Comparison of ENCODE assay signal across 8 mouse cellular contexts in genomic region chr7:31156034-31156928, GRCm38 (mm10). TPM values are rescaled to one million over a fixed set of nuclear protein-coding genes. Genes with fewer than 3 reads are reported as not detected.
DNase-seq lines count a peak whose midpoint lies in the region; TF ChIP-seq lines count a peak whose summit lies in the region.

No protein-coding gene starts in this region.

- no peak for DNase-seq in cerebellum, adult 2 months
- DNase-seq in cerebellum, adult 18-20 months, result no peak
- DNase-seq in B cell, adult 2 months, result peak; percentile 60 to 68
- DNase-seq in embryo, embryonic 11 days, result peak; percentile 33
- peak; percentile 45 for DNase-seq in kidney, postnatal 10 days
- peak; percentile 51 to 67 for DNase-seq in lung, postnatal 4 days
- peak; percentile 75 to 83 for DNase-seq in thymus, postnatal 36 days
- DNase-seq in adrenal gland, postnatal 10 days, result no peak

- H3K4me1 ChIP-seq in cerebellum, adult 2 months (ENCODE audit: control insufficient read depth, insufficient read depth, low read length), result peaks cover 5% of the 10 kb centered on the region

- no peak overlapping the region for H3K4me3 ChIP-seq in cerebellum, adult 2 months (replicated peaks; ENCODE audit: insufficient read depth, low read depth, low read length)

- no peak overlapping the region for H3K27ac ChIP-seq in cerebellum, adult 2 months (ENCODE audit: insufficient read depth, low read length)

- WGBS in cerebellum, adult 2 months, result 50% methylated on average over 19 of the region's 19 CpGs

- no peaks in the 10 kb centered on the region for H3K27me3 ChIP-seq in cerebellum, adult 2 months (ENCODE audit: control insufficient read depth, insufficient read depth, low read length)

- peak; percentile 28; the same call in 1 of the 2 replicates for TF ChIP-seq CTCF in cerebellum, adult 2 months (IDR thresholded peaks at IDR 0.05; ENCODE audit: borderline replicate concordance, insufficient read depth, low read depth, low read length)

- no peak for TF ChIP-seq POLR2A in cerebellum, adult 2 months (IDR thresholded peaks at IDR 0.05; ENCODE audit: borderline replicate concordance, insufficient read depth, low read length)

RNA-seq across cellular contexts. Expression of gene Gramd1a, which starts 0.6 kb away (rescaled TPM):
- 148 and 153 TPM in 2 replicates for polyA plus RNA-seq in cerebellum, adult 2 months (2012; rRNA removed)
- 10 to 100 TPM; 39.4 to 60.0 TPM for total RNA-seq in adrenal gland, postnatal 10 days (2021)

RNA-seq across cellular contexts. Expression of gene Scn1b, which starts 29.5 kb away (rescaled TPM):
- polyA plus RNA-seq in cerebellum, adult 2 months (2012; rRNA removed), result 1,376 and 1,380 TPM in 2 replicates
- 10 to 100 TPM; 15.7 to 39.2 TPM for total RNA-seq in adrenal gland, postnatal 10 days (2021)

RNA-seq across cellular contexts. Expression of gene Hpn, which starts 41.2 kb away (rescaled TPM):
- polyA plus RNA-seq in cerebellum, adult 2 months (2012; rRNA removed), result 9.4 and 10.8 TPM in 2 replicates
- total RNA-seq in adrenal gland, postnatal 10 days (2021), result 10 to 100 TPM; 25.1 to 65.2 TPM

Comparison
In these comparisons a context has a peak if more than half of its experiments do, and no peak if none do; other contexts are left out.
1. DNase-seq: peak in B cell, adult 2 months (2 of 2), embryo, embryonic 11 days (single experiment), kidney, postnatal 10 days (single experiment), lung, postnatal 4 days (2 of 2) and thymus, postnatal 36 days (2 of 2); none in cerebellum, adult 2 months (0 of 2), cerebellum, adult 18-20 months (0 of 2) and adrenal gland, postnatal 10 days (single experiment).